Mouse (Mus musculus) small intestine, adult 2 months (tissue): ENCODE data around the gene Lpin2. TPM values are rescaled to one million over a fixed set of nuclear protein-coding genes. Genes with fewer than 3 reads are reported as not detected.

Experiments
- H3K27ac ChIP-seq: fragments of 200-500 bp; 2 replicates; pipeline ENCODE4 v1.5.1; 2012; ENCODE audit warnings: low read depth, low read length, control low read depth, inconsistent platforms; ENCODE audit not compliant: insufficient read depth
- H3K27me3 ChIP-seq: fragments of 200-500 bp; 2 replicates; pipeline ENCODE4 v1.6.1; 2012; ENCODE audit warnings: mild to moderate bottlenecking, moderate library complexity, low read length, inconsistent platforms; ENCODE audit not compliant: control insufficient read depth, insufficient read depth
- H3K36me3 ChIP-seq: fragments of 200-500 bp; 2 replicates; pipeline ENCODE4 v1.6.1; 2012; ENCODE audit warnings: mild to moderate bottlenecking, low read length, control low read depth, inconsistent platforms; ENCODE audit not compliant: control insufficient read depth, insufficient read depth
- H3K4me1 ChIP-seq: fragments of 200-500 bp; 2 replicates; pipeline ENCODE4 v1.6.1; 2012; ENCODE audit warnings: low read length, inconsistent platforms, mixed read lengths; ENCODE audit not compliant: control insufficient read depth, insufficient read depth, insufficient read length
- H3K4me3 ChIP-seq: fragments of 200-500 bp; 2 replicates; pipeline ENCODE4 v1.5.1; 2012; ENCODE audit warnings: low read depth, mild to moderate bottlenecking, control low read depth, inconsistent platforms, low read length, moderate library complexity
- CTCF ChIP-seq: fragments of 200-500 bp; IDR thresholded peaks from 2 replicates; pipeline ENCODE4 v1.5.1; 2012; ENCODE audit warnings: low read depth, mild to moderate bottlenecking, control low read depth, inconsistent platforms, low read length, moderate library complexity, mixed read lengths; ENCODE audit not compliant: insufficient replicate concordance, insufficient read length; ENCODE audit errors: extremely low read depth
- POLR2A ChIP-seq: fragments of 200-500 bp; IDR thresholded peaks from 2 replicates; pipeline ENCODE4 v1.6.1; 2012; ENCODE audit warnings: low read depth, mild to moderate bottlenecking, control low read depth, inconsistent platforms, low read length, moderate library complexity
- WGBS: fragments of 180-500 bp; shearing (Covaris S2); methylation state at CpG from one replicate; pipeline ENCODE4 v1.1.7; 2018; 5-methylcytosine and 5-hydroxymethylcytosine counted together
- polyA plus RNA-seq: library from polyadenylated mRNA; depleted of rRNA; stranded (reverse); fragments of >200 nt; gene quantifications from 2 replicates; pipeline ENCODE4 v1.2.3, GENCODE M21; 2012

Lpin2 gene
- polyA plus RNA-seq, 1 experiment, result 39.8 TPM

GRCm38 (mm10) chr17:71254736-71255135 is 72.4 kb downstream of the Lpin2 start:
- no peaks in the 10 kb centered on the region for H3K27me3 ChIP-seq
- no peak for TF ChIP-seq POLR2A
- peak; percentile 68; the same call in 1 of the 2 replicates for TF ChIP-seq CTCF

GRCm38 (mm10) chr17:71256068-71256615 is 73.8 kb downstream of the Lpin2 start:
- H3K27me3 ChIP-seq, result no peaks in the 10 kb centered on the region
- TF ChIP-seq CTCF (no peak), POLR2A (no peak)
- no peak overlapping the region for H3K4me3 ChIP-seq
- no peak overlapping the region for H3K27ac ChIP-seq
- 70% methylated on average over 14 of the region's 14 CpGs for WGBS
- H3K36me3 ChIP-seq, result 0 out of 2 replicates have a peak, but pooled peaks cover 3% of the 10 kb centered on the region
- peaks cover 2% of the 10 kb centered on the region; the same call in 1 of the 2 replicates for H3K4me1 ChIP-seq

More at GRCm38 (mm10) chr17:71254736-71255135, 72.4 kb downstream of the Lpin2 start:
- H3K27ac ChIP-seq, result no peak overlapping the region
- 48% methylated on average over 6 of the region's 6 CpGs for WGBS
- H3K4me1 ChIP-seq, result peaks cover 5% of the 10 kb centered on the region; the same call in 1 of the 2 replicates
- peaks cover 12% of the 10 kb centered on the region for H3K36me3 ChIP-seq
- H3K4me3 ChIP-seq, result no peak overlapping the region

GRCm38 (mm10) chr17:71256806-71257536 is 74.6 kb downstream of the Lpin2 start:
- H3K36me3 ChIP-seq, result no peaks in the 10 kb centered on the region
- TF ChIP-seq POLR2A (no peak), CTCF (no peak)
- peaks cover 2% of the 10 kb centered on the region; the same call in 1 of the 2 replicates for H3K4me1 ChIP-seq
- 73% methylated on average over 13 of the region's 13 CpGs for WGBS
- no peak overlapping the region for H3K27ac ChIP-seq
- no peaks in the 10 kb centered on the region for H3K27me3 ChIP-seq
- H3K4me3 ChIP-seq, result no peak overlapping the region

- H3K4me3 ChIP-seq, result no peak overlapping the region
- WGBS, result 27% methylated on average over 11 of the region's 11 CpGs
- H3K36me3 ChIP-seq, result no peaks in the 10 kb centered on the region
- no peaks in the 10 kb centered on the region for H3K27me3 ChIP-seq
- peaks cover 2% of the 10 kb centered on the region; the same call in 1 of the 2 replicates for H3K4me1 ChIP-seq
- no peak overlapping the region for H3K27ac ChIP-seq
- TF ChIP-seq POLR2A, result no peak
- no peak for TF ChIP-seq CTCF
Observed at GRCm38 (mm10) chr17:71259727-71260126, 77.4 kb downstream of the Lpin2 start.

DNA sequence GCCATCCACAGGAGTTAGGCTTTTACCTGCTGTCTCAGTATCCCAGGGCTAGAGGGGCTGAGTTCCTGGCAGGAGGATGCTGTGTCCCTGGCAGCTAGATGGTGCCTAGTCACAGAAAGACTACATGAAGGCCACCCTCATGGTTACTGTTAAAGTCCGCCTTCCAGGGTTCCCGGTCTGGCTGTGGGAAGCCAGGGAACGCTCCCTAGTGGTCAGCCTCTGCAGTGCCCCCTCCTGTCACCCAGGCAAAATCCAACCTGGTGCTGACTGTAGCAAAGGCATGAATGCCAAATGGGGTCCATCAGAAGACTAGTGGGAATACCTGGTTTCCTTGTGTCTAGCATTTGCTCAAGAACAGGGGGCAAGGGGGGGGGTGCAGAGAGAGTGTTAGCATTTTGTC is 78.3 kb downstream of the Lpin2 start:
- H3K4me1 ChIP-seq, result peaks cover 2% of the 10 kb centered on the region; the same call in 1 of the 2 replicates
- 44% methylated on average over 3 of the region's 3 CpGs for WGBS
- no peak overlapping the region for H3K27ac ChIP-seq

GRCm38 (mm10) chr17:71263136-71263535 is 80.8 kb downstream of the Lpin2 start:
- WGBS, result 70% methylated on average over 6 of the region's 6 CpGs
- Histone ChIP-seq H3K4me1 (peaks cover 2% of the 10 kb centered on the region; the same call in 1 of the 2 replicates), H3K36me3 (no peaks in the 10 kb centered on the region), H3K27me3 (no peaks in the 10 kb centered on the region), H3K4me3 (no peak overlapping the region), H3K27ac (no peak overlapping the region)
- TF ChIP-seq CTCF (no peak), POLR2A (no peak)

More for the DNA sequence above, 78.3 kb downstream of the Lpin2 start:
- Histone ChIP-seq H3K27me3 (no peaks in the 10 kb centered on the region), H3K4me3 (no peak overlapping the region), H3K36me3 (no peaks in the 10 kb centered on the region)
- no peak for TF ChIP-seq POLR2A
- TF ChIP-seq CTCF, result no peak

GRCm38 (mm10) chr17:71264739-71265138 is 82.4 kb downstream of the Lpin2 start:
- H3K27ac ChIP-seq, result no peak overlapping the region
- 67% methylated on average over 4 of the region's 4 CpGs for WGBS
- TF ChIP-seq POLR2A (no peak), CTCF (no peak)
- no peaks in the 10 kb centered on the region for H3K36me3 ChIP-seq
- H3K27me3 ChIP-seq, result no peaks in the 10 kb centered on the region
- H3K4me1 ChIP-seq, result peaks cover 2% of the 10 kb centered on the region; the same call in 1 of the 2 replicates
- no peak overlapping the region for H3K4me3 ChIP-seq
